Mouse (Mus musculus): ENCODE measurements around the gene Ptpa.

Ptpa gene

GRCm38 (mm10) chr2:30463904-30464330, 48.1 kb downstream of the Ptpa start:
- no peak for DNase-seq (ENCODE audit: low spot score)

- DNase-seq (ENCODE audit: low spot score): no peak
Measured at GRCm38 (mm10) chr2:30464411-30464810, 48.6 kb downstream of the Ptpa start.

- no peak for DNase-seq (ENCODE audit: low spot score)
Measured at GRCm38 (mm10) chr2:30466787-30467186, 50.9 kb downstream of the Ptpa start.

GRCm38 (mm10) chr2:30469009-30469408, 53.2 kb downstream of the Ptpa start:
- no peak for DNase-seq (ENCODE audit: low spot score)

GRCm38 (mm10) chr2:30469796-30470142, 53.9 kb downstream of the Ptpa start:
- DNase-seq (ENCODE audit: low spot score): peak; percentile 67

GRCm38 (mm10) chr2:30470143-30470946, 54.5 kb downstream of the Ptpa start:
- DNase-seq (ENCODE audit: low spot score): peak; percentile 56

GRCm38 (mm10) chr2:30471051-30471450, 55.2 kb downstream of the Ptpa start:
- no peak for DNase-seq (ENCODE audit: low spot score)

DNA sequence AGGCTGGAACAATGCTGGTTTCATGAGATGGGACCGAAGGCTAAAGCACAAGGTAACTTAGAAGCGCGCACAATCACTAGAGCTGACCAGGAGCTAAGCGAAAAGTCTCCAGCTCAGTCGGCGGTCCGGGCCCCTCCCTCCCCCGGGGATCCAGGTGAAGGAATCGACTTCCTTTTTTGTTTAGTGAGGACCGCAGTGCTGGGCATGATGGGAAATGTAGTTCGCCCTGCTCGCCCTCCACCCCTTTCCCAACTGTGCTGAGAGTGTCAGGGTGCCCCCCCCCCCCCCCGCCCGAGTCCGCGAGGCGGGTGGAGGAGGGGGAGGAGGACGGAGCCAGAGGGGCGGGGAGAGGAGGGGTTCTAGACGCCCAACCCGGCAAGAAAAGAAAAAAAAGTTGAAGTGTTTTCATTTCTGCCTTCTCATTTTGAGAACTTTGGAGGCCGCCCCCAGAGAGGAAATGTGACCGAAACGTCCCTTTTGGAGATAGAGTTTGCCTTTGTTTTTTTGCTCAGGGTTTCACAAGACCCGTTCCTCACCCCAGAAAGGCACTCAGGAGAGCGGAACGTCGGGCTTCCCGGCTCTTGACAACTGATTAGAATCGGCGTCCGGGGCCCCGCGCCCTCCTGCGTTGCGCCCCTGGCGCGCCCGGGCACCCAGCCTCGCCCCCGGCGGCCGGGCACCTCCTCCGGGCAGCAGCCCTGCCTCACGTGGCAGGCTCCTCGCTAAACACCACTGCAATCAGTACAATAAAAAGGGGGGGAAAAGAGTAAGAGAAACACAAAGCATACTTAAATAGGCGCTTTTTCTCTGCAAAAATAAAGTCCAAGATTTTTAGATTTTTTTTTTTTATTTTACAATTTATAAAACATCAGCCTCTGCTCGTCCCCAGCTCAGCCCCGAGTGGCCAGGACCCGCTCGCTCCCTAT, 56.2 kb downstream of the Ptpa start:
- DNase-seq (ENCODE audit: low spot score): peak; percentile 84

- no peak for DNase-seq (ENCODE audit: low spot score)
Measured at GRCm38 (mm10) chr2:30472731-30473351, 57.0 kb downstream of the Ptpa start.

DNA sequence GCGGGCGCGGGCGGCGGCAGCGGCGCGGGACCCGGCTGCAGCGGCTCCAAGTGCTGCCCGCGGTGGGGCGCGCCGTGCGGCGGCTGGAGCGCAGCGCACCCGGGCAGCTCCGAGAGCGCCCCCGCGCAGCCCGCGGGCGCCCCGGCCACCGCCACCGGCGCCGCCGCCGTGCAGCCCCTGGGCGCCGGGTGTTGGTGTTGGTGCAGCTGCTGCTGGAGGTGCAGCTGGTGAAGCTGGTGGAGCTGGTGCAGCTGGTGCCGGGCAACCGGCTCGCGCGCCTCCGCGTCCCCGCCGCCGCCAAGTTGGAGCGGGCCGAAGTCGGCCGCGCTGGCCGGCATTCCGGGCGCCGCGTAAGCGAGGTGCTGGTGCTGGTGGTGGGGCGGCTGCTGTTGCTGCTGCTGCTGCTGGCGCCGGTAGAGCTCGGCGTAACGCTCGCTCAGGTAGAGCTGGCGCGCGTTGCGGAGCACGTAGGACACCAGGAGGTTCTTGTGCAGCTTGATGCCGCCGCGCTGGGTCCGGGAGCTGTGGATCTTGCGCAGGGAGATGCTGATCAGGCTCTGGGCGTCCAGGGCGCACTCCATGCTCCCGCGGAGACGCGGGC, 57.7 kb downstream of the Ptpa start:
- DNase-seq (ENCODE audit: low spot score): no peak

DNA sequence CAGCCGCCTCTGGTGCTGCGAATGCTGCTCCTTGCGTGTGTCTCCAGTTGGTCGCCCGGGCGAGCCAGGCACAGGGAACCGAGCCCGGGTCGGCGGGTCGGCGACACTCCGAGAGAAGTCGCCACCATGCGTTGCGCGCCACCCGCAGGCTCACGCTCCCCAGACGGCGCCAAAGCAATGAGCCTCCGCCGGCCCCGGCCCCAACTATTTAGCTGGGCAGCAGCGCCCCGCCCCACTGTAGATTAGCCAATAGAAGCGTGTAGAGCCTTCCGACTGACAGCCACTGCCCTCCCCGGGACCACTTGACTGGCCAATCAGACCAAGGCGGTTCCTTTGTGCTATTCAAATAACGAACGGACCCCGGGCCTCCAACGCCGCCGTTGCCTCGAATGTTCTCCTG, 58.2 kb downstream of the Ptpa start, which contains the start of gene Ier5l:
Gene Ier5l (minus strand): TSS at position 181 of the 400 bp plus-strand sequence.
- DNase-seq (ENCODE audit: low spot score): peak; percentile 91

GRCm38 (mm10) chr2:30474776-30475175, 58.9 kb downstream of the Ptpa start:
- DNase-seq (ENCODE audit: low spot score): no peak

- DNase-seq (ENCODE audit: low spot score): no peak
Measured at GRCm38 (mm10) chr2:30475457-30475856, 59.6 kb downstream of the Ptpa start.

DNA sequence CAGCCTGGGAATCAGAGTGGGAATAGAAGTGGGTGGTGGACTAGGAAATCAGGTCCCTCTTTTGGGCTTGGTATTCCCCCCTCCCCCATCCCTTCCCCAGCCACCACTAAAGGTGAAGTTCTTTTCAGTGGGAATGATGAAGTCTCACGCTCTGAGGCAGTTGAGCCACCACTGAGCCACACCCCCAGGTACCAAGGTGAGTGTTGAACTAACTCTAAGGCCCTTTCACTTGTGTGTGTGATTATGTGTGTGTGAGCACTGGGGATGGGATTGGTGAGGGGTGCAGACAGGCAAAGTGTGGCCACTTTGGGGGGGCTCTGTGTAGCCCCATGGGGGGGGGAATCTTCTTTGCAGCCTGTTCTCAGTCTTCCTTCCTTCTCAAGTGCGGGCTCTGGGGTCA, 60.4 kb downstream of the Ptpa start:
- no peak for DNase-seq (ENCODE audit: low spot score)

- no peak for DNase-seq (ENCODE audit: low spot score)
Measured at GRCm38 (mm10) chr2:30478526-30478925, 62.7 kb downstream of the Ptpa start.

GRCm38 (mm10) chr2:30487597-30487996, 71.8 kb downstream of the Ptpa start:
- DNase-seq (ENCODE audit: low spot score): no peak

- no peak for DNase-seq (ENCODE audit: low spot score)
Measured at GRCm38 (mm10) chr2:30490384-30490783, 74.5 kb downstream of the Ptpa start.

GRCm38 (mm10) chr2:30495000-30495908, 79.4 kb downstream of the Ptpa start:
- no peak for DNase-seq (ENCODE audit: low spot score)

GRCm38 (mm10) chr2:30495909-30496861, 80.3 kb downstream of the Ptpa start:
- peak; percentile 36 for DNase-seq (ENCODE audit: low spot score)
